ENCODE assay signal across 28 mouse cellular contexts in genomic region chr19:47643910-47644309, GRCm38 (mm10). TPM values are rescaled to one million over a fixed set of nuclear protein-coding genes. Genes with fewer than 3 reads are reported as not detected.
DNase-seq lines count a peak whose midpoint lies in the region; ATAC-seq and TF ChIP-seq lines count a peak whose summit lies in the region.
"Had no signal": no experiment of that assay in that cellular context is flagged by ENCODE, and none has a peak within 500 bp of the region (broad histone marks: within the 10 kb centered on the region; RNA-seq: fewer than 3 reads in every experiment).

No protein-coding gene starts in this region.

- no peak for TF ChIP-seq CTCF in gastrocnemius, adult 2 months (IDR thresholded peaks at IDR 0.05)
- TF ChIP-seq CTCF in left cerebral cortex, adult 2 months (IDR thresholded peaks at IDR 0.05), result no peak
- TF ChIP-seq CTCF in cortical plate, adult 2 months (IDR thresholded peaks at IDR 0.05; ENCODE audit: extremely low read depth, insufficient read depth, low read length), result no peak

- no peak overlapping the region for H3K9ac ChIP-seq in heart, embryonic 13.5 days
- H3K9ac ChIP-seq: embryonic facial prominence, embryonic 13.5 days; forebrain, embryonic 15.5 days; hindbrain, embryonic 14.5 days; limb, embryonic 15.5 days; liver, embryonic 13.5 days had no signal

- no peak for ATAC-seq in heart, embryonic 13.5 days (ENCODE audit: extremely low read depth, insufficient number of reproducible peaks, low FRiP score, low TSS enrichment)
- ATAC-seq: forebrain, embryonic 15.5 days; intestine, postnatal 0 days; midbrain, embryonic 16.5 days; Patski had no signal

- H3K9me3 ChIP-seq in heart, embryonic 13.5 days, result no peaks in the 10 kb centered on the region
- H3K9me3 ChIP-seq: embryonic facial prominence, embryonic 13.5 days; forebrain, embryonic 10.5 days; forebrain, embryonic 15.5 days; limb, embryonic 15.5 days; liver, embryonic 13.5 days had no signal

- no peak for DNase-seq in gastrocnemius, adult 2 months
- no peak for DNase-seq in gastrocnemius, postnatal 36 days
- DNase-seq in heart, postnatal 36 days, result no peak
- DNase-seq in left cerebral cortex, adult 2 months (ENCODE audit: extremely low spot score in 1 of 2, low spot score in 2 of 2), result no peak
- no peak for DNase-seq in left cerebral cortex, postnatal 25 days (ENCODE audit: low spot score in 2 of 2)
- DNase-seq: adrenal gland, postnatal 10 days; cerebellum, adult 9-11 months; kidney, adult 9 months; kidney, postnatal 10 days; liver, embryonic 13.5 days; lung, adult 2 months; right cerebral cortex, adult 18-20 months; spleen, adult 18-20 months; thymus, postnatal 14 days had no signal

- H3K27ac ChIP-seq in gastrocnemius, adult 2 months, result peak overlapping the region; percentile 24; the same call in 1 of the 2 replicates
- peak overlapping the region; percentile 29; the same call in 1 of the 2 replicates for H3K27ac ChIP-seq in heart, embryonic 13.5 days (replicated peaks)
- peak overlapping the region; percentile 22; the same call in 1 of the 2 replicates for H3K27ac ChIP-seq in left cerebral cortex, adult 2 months
- H3K27ac ChIP-seq in cortical plate, adult 2 months (ENCODE audit: insufficient read depth, low read length), result peak overlapping the region; percentile 9
- H3K27ac ChIP-seq: embryonic facial prominence, embryonic 13.5 days; forebrain, embryonic 10.5 days; forebrain, embryonic 15.5 days; hindbrain, embryonic 14.5 days; limb, embryonic 15.5 days; liver, embryonic 13.5 days had no signal

- no peak for TF ChIP-seq POLR2A in cortical plate, adult 2 months (IDR thresholded peaks at IDR 0.05; ENCODE audit: extremely low read depth, insufficient read depth, low read length)

- H3K4me2 ChIP-seq in heart, embryonic 13.5 days, result no peak overlapping the region
- H3K4me2 ChIP-seq: embryonic facial prominence, embryonic 13.5 days; forebrain, embryonic 15.5 days; hindbrain, embryonic 14.5 days; limb, embryonic 15.5 days; liver, embryonic 13.5 days; midbrain, embryonic 11.5 days had no signal

- WGBS in heart, embryonic 13.5 days, result 34% methylated on average over 2 of the region's 2 CpGs

- intact Hi-C loops in gastrocnemius, adult 2 months (cut with DNase I), result no loop called here
- intact Hi-C loops in gastrocnemius, postnatal 36 days (cut with DNase I), result no loop called here
- intact Hi-C loops in heart, postnatal 36 days (cut with DNase I), result no loop called here
- intact Hi-C loops in left cerebral cortex, adult 2 months (cut with DNase I), result no loop called here
- intact Hi-C loops in left cerebral cortex, postnatal 25 days (cut with DNase I), result no loop called here

- peaks cover 64% of the 10 kb centered on the region for H3K36me3 ChIP-seq in heart, embryonic 13.5 days

- peaks cover 25% of the 10 kb centered on the region for H3K4me1 ChIP-seq in heart, embryonic 13.5 days
- H3K4me1 ChIP-seq in cortical plate, adult 2 months (ENCODE audit: control insufficient read depth, insufficient read depth, low read length), result peaks cover 3% of the 10 kb centered on the region; the same call in 1 of the 2 replicates
- H3K4me1 ChIP-seq: embryonic facial prominence, embryonic 13.5 days; forebrain, embryonic 15.5 days; limb, embryonic 15.5 days; liver, embryonic 13.5 days had no signal

- H3K27me3 ChIP-seq in heart, embryonic 13.5 days (replicated peaks), result no peaks in the 10 kb centered on the region
- H3K27me3 ChIP-seq: embryonic facial prominence, embryonic 13.5 days; forebrain, embryonic 15.5 days; limb, embryonic 15.5 days; liver, embryonic 13.5 days; Patski had no signal

- no peak overlapping the region for H3K4me3 ChIP-seq in gastrocnemius, adult 2 months
- no peak overlapping the region for H3K4me3 ChIP-seq in heart, embryonic 13.5 days
- no peak overlapping the region for H3K4me3 ChIP-seq in left cerebral cortex, adult 2 months
- no peak overlapping the region for H3K4me3 ChIP-seq in cortical plate, adult 2 months (ENCODE audit: insufficient read depth, low read length)
- H3K4me3 ChIP-seq: embryonic facial prominence, embryonic 13.5 days; forebrain, embryonic 10.5 days; forebrain, embryonic 15.5 days; limb, embryonic 15.5 days; liver, embryonic 13.5 days had no signal

RNA-seq across cellular contexts. Expression of gene Col17a1, which starts 48.0 kb away (rescaled TPM):
- total RNA-seq in gastrocnemius, adult 2 months (2021), result not detected
- total RNA-seq in gastrocnemius, postnatal 36 days (2021), result under 1 TPM; 0.05 to 0.10 TPM
- polyA plus RNA-seq in heart, embryonic 13.5 days (2015; fragmentation: Nextera tagmentation; extraction: Ambion mirVana), result 0.51 and 1.1 TPM in 2 replicates
- not detected for total RNA-seq in heart, postnatal 36 days (2021)
- total RNA-seq in left cerebral cortex, adult 2 months (2021), result under 1 TPM; 0.20 to 0.35 TPM
- total RNA-seq in left cerebral cortex, postnatal 25 days (2021), result under 1 TPM; 0.62 to 0.83 TPM
- 0.38 and 0.90 TPM in 2 replicates for polyA plus RNA-seq in cortical plate, adult 2 months (2012; rRNA removed)
- total RNA-seq: hematopoietic stem cell, adult 5-6 weeks; megakaryocyte, adult 5-6 weeks; neutrophil, adult 5-6 weeks had no signal
